Mouse (Mus musculus) bone marrow macrophage, adult 2 months (primary cell): Measurements from ENCODE around the gene Ube3a.

ENCODE experiments used
- CTCF ChIP-seq: IDR thresholded peaks from 2 replicates; pipeline ENCODE4 v1.5.1; 2012; ENCODE audit warnings: low read depth, mild to moderate bottlenecking, low read length, moderate library complexity
- POLR2A ChIP-seq: IDR thresholded peaks from 2 replicates; pipeline ENCODE4 v1.6.1; 2012; ENCODE audit warnings: mild to moderate bottlenecking, low read depth, low read length, borderline replicate concordance

- no peak for TF ChIP-seq CTCF
- no peak for TF ChIP-seq POLR2A
Observed at GRCm38 (mm10) chr7:59245541-59245940, 17.0 kb downstream of the Ube3a start.
